Mouse (Mus musculus): Measurements from ENCODE around the gene Uncx. TPM values are rescaled to one million over a fixed set of nuclear protein-coding genes. Genes with fewer than 3 reads are reported as not detected.

Gene Uncx
- polyA plus RNA-seq, 1 experiment = not detected

Other genes starting within 250 kb of the Uncx start
- 10.7 and 22.6 TPM in 2 replicates for gene Adap1, start 217.9 kb upstream of the Uncx start, polyA plus RNA-seq (2012; rRNA removed)
- gene Cox19, start 192.1 kb upstream of the Uncx start, polyA plus RNA-seq (2012; rRNA removed) = 71.1 and 118 TPM in 2 replicates
- gene Cyp2w1, start 190.9 kb upstream of the Uncx start, polyA plus RNA-seq (2012; rRNA removed) = not detected in 2 replicates
- 28.6 and 37.7 TPM in 2 replicates for gene Gpr146, start 165.8 kb upstream of the Uncx start, polyA plus RNA-seq (2012; rRNA removed)
- gene C130050O18Rik, start 138.2 kb upstream of the Uncx start, polyA plus RNA-seq (2012; rRNA removed) = 1.4 and 1.6 TPM in 2 replicates
- gene Gper1, start 120.3 kb upstream of the Uncx start, polyA plus RNA-seq (2012; rRNA removed) = 11.0 and 12.3 TPM in 2 replicates
- gene 3110082I17Rik, start 83.0 kb upstream of the Uncx start, polyA plus RNA-seq (2012; rRNA removed) = 13.1 and 13.3 TPM in 2 replicates
- 22.3 and 26.0 TPM in 2 replicates for gene Zfand2a, start 58.9 kb upstream of the Uncx start, polyA plus RNA-seq (2012; rRNA removed)
- gene Micall2, start 192.8 kb downstream of the Uncx start, polyA plus RNA-seq (2012; rRNA removed) = 6.7 and 7.9 TPM in 2 replicates
- 64.4 and 70.0 TPM in 2 replicates for gene Ints1, start 232.2 kb downstream of the Uncx start, polyA plus RNA-seq (2012; rRNA removed)
- 15.7 and 17.3 TPM in 2 replicates for gene Mafk, start 248.0 kb downstream of the Uncx start, polyA plus RNA-seq (2012; rRNA removed)